Mouse (Mus musculus) cerebellum, adult (tissue): Measurements from ENCODE around the gene Ncoa7.
"Not testable (repeated sequence)": the region's sequence is repeated elsewhere in the genome, so short reads cannot be mapped to it uniquely, and the experiment has no call there.

Experiments
- ATAC-seq: cut with Nextera tagmentation; 2 replicates; pipeline ENCODE4 v1.9.2; 2017; ENCODE audit warnings: mild to moderate bottlenecking, moderate library complexity, mixed read lengths; ENCODE audit not compliant: insufficient number of reproducible peaks, low FRiP score, low TSS enrichment

The Ncoa7 gene

GRCm38 (mm10) chr10:30679756-30680155 is 123.4 kb downstream of the Ncoa7 start:
- ATAC-seq, result no peak

- no peak for ATAC-seq
Observed at GRCm38 (mm10) chr10:30678051-30678450, 125.1 kb downstream of the Ncoa7 start.

GRCm38 (mm10) chr10:30674825-30675224 is 128.3 kb downstream of the Ncoa7 start:
- no peak for ATAC-seq

- no peak for ATAC-seq
Observed at GRCm38 (mm10) chr10:30666580-30666979, 136.5 kb downstream of the Ncoa7 start.

- ATAC-seq, result peak; percentile 56
Observed at GRCm38 (mm10) chr10:30660564-30661328, 142.4 kb downstream of the Ncoa7 start.

DNA sequence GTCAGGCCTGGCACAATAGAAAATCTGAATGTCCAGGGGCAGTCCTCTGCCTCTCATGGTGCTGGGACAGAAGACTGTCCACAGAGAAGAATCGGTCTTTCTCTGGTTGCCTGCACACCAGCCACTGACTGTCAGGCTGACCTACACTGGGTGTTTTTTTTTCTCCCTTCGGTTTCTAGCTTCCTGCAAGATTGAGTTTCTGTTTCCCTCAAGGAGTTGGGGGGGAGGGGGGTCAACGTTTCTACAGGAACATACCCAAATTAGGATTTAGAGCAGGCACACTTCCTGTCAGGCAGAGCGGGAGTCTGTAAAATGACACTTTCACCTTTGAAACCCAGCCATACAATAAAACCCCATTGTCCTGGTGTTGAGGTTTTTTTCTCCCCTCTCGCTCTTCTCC is 147.5 kb downstream of the Ncoa7 start:
- ATAC-seq, result no peak

DNA sequence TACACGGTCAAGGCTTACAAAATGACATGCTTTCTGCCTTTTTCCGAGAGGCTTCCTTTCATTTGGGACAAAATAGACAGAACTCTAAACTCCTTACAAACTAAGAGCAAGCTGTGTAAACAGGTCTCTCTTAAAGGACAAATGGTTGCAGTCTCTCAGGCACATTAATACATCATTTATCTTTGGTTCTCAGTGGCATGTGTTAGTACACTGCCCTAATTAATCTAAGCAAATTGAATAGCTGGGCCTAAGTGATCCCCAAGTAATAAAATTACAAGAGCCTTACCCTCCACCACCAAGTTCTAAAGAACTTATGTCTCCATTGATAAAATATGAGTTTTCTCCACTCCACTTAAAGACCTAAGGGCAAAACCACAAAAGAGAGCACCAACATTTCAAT is 155.4 kb downstream of the Ncoa7 start:
- no peak for ATAC-seq

DNA sequence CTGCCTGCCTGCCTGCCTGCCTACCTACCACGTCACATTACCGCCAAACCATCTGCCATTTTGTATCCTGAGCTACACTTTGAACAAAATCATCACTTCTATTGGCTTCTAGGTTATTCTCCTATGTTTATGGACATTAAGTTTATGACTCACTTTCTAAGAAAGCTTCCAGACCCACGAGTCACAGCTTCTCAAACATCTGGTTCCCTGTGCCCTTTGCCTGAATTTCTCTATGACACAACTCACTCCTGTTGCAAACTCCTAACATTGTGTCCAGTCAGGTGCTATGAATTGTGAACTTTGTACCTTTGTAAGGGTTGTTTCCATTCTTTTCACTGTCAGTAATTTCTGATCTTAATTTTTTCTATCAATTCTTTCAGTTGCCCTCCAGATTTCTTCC is 164.9 kb downstream of the Ncoa7 start:
- no peak for ATAC-seq

- ATAC-seq, result not testable (repeated sequence)
Observed at GRCm38 (mm10) chr10:30636474-30637154, 166.5 kb downstream of the Ncoa7 start.

- no peak for ATAC-seq
Observed at GRCm38 (mm10) chr10:30632718-30633117, 170.4 kb downstream of the Ncoa7 start.

GRCm38 (mm10) chr10:30629977-30630376 is 173.1 kb downstream of the Ncoa7 start:
- no peak for ATAC-seq

DNA sequence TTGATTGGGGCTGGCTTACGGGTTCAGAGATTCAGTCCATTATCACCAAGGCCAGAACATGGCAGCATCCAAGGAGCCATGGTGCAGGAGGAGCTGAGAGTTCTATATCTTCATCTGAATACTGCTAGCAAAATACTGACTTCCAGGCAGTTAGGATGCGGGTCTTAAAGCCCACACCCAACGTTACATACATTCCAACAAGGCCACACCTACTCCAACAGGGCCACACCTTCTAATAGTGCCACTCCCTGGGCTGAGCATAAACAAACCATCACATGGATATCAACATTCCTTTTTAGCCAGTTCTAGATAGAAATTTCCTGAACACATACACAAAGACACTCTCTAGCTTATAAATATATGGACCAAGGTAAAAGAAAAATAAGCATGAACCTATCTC is 173.6 kb downstream of the Ncoa7 start, which contains the start of gene Hint3:
TSS of gene Hint3 (minus strand) at position 120 of the 400 bp plus-strand sequence.
- ATAC-seq, result no peak

DNA sequence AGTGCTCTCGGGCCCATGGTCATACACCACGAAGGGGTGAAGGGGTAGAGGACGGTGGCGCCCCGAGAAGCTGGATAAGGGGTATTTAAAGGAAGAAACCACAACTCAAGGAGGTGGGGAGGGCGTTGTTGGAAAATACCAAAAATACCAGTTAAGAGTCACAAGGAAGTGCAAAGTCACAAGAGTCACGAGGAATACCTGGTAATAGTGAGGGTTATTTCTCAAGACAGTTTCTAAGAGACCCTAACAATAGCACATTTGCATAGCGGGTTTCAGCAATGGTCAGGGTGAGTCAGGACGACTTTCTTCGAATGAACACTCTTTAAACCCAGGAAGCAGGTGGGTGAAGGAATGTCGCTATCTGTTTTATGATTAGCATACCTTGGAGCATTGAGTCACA is 174.7 kb downstream of the Ncoa7 start:
- not testable (repeated sequence) for ATAC-seq

DNA sequence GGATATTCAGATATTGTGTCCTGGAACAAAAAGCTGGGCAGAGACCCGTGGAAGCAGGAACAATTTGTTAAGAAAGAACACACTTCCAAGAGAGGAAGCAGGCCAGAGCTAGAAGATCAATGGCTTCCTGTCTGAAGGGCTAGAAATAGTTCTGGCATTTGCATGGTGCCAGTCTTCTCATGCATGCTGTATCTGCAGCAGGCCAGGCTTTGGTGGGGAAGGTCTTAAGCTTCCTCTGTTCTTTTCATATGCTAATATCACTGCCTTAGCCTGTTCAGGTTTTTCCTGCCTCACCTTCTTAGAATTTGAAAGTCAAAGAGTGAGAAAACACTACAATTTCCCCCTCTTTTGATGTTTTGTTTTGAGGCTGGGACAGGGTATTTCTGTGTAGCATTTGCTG is 175.6 kb downstream of the Ncoa7 start:
- ATAC-seq, result no peak

DNA sequence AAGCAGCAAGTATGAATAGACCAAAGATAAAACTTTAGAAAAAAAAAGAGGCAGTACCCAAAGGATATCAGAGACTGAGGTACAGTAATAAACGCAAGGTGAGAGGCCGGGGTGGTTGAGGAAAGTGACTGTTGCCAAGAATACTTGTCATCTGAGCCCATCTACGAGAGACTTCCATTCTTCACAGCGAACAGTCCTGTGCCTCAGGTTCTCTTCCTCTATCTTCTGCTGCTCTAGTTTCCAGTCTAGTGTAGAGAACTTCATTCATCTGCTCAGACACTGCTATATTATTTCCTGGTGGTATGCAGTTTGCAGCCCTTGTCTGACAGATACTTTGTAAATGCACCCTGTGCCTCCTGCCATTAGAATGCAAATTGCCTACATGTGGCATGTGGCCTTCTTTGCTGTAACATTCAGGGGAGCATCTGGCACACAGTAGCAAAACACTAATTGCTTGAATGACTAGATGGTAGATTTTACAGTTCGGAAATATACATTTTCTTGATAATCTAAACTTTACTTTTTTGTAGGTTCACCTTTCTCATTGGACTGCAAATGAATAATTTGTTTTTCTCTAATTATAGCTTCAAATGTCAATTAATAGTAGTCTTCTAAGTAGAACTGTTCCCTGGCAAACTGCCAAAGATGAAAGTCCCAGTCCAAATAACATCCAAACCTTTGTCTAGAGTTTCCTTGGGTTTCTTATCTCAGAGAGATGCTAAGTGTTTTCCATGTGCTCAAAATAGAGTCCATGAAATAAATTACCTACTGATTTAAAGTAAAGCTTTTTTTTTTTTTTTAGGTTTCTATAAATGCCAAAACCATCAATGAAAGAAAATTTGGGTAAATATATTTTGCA is 178.7 kb downstream of the Ncoa7 start:
- ATAC-seq, result no peak

DNA sequence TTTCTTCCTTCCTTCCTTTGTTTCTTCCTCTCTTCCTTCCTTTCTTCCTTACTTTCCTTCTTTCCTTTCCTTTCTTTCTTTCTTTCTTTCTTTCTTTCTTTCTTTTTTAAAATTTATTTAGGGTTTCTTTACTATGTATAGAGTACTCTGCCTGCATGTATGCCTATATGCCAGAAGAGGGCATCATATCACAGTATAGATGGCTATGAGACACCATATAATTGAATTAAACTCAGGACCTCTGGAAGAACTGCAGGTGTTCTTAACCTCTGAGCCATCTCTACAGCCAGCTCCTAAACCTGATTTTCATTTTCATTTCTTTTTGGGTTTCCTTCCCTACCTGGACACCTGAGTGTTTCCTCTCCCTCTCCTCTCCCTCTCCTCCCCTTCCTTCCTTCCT is 180.2 kb downstream of the Ncoa7 start:
- no peak for ATAC-seq

DNA sequence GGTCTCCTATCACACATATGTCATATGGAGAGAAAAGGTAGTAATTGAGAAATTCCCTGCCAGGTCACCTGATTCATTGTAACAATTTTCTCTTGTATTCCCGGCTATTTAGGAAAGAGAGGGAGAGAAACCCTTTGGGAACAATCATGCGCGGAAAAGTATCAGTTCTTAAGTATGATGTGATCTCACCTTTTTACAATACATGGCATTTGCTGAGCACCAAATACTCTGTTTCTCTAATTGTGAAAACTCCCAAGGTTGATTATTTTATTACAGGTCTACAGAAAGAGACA is 184.3 kb downstream of the Ncoa7 start:
- ATAC-seq, result no peak

- peak; percentile 99 for ATAC-seq
Observed at GRCm38 (mm10) chr10:30618091-30618917, 184.8 kb downstream of the Ncoa7 start.

DNA sequence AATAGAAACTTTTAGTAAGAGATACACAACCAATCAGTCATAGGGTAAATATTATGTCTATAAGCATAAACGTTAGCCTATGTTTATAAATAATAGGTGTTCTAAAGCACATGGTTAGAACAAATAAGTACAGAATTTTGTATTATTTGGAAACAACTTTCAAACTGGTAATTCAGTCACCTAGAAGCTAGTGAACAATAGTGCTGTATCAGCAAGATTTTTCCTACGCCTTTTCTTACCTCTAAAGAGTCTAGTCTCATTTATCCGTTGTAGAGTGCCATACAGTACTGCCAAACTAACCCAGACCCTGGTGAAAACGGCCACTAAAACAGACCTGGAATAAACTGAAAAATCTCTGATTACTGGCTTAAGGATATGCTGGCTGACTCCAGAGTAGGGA is 190.1 kb downstream of the Ncoa7 start:
- no peak for ATAC-seq

GRCm38 (mm10) chr10:30609614-30610013 is 193.5 kb downstream of the Ncoa7 start:
- no peak for ATAC-seq
